Mouse (Mus musculus): ENCODE measurements around the gene Drd5.
A peak's percentile ranks its signal among the peaks of the same experiment; 100 is the strongest.

The Drd5 gene

DNA sequence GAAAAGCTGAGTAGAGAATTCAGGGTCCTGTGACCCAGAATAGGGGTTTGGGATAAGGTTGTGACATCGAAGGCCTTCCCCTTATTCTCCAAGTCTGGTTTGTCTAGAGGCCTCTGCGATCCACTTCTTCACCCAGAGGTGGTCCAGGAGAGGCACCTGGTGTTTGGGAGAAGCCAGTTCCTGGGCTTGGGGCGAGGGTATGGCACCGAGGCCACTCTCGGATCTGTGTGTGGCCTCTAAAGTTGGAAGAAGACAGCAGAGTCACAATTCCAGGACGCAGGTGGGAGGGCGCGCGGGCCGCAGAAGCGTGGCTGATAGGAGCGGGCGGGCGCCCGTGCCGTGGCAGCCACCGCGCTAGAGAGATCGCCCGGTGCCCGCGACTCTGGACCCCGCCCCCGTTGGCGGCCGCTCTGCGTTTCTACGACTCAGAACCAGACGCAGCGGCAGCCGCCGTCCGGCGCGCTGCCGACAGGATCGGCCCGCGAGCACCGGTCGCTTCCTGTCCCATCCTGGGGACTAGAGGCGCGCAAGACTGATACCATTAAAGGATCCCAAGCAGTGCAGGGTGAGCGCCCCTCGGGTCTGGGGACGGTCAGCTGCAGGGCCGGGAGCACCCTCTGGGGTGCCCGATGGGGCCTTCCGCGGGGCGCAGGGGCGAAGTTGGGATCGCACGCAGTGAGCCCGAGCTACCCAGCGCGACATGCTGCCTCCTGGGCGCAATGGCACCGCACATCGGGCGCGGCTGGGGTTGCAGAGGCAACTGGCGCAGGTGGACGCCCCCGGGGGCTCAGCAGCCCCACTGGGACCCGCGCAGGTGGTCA, at the start of gene Drd5:
TSS of gene Drd5 (plus strand) at position 402 of the 821 bp plus-strand sequence.
- no peak for DNase-seq

- DNase-seq, result no peak
Measured at GRCm38 (mm10) chr5:38270942-38271341, 48.2 kb upstream of the Drd5 start.

GRCm38 (mm10) chr5:38273831-38274230, 45.3 kb upstream of the Drd5 start:
- DNase-seq, result no peak

DNA sequence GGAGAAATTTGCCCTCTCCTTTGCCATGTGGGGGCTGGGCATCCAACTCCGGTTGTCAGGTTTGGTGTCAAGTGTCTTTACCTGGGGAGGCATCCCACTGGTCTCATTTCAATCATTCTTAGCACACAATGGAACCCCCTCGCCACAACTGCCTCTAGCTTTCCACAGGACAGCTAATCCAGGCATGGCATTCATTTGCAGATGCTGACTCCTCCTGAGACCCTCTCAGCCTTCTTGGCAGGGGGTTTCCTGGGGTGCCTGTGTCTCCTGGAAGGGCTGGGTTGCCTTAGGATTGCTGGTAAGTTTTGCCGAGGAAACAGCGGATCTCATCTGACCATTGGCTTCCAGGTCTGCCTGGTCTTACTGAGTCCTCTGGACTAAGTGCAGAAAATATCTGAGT, 43.4 kb upstream of the Drd5 start, which contains the start of gene Otop1:
TSS of gene Otop1 (plus strand) at position 202 of the 400 bp plus-strand sequence.
- DNase-seq, result no peak

DNA sequence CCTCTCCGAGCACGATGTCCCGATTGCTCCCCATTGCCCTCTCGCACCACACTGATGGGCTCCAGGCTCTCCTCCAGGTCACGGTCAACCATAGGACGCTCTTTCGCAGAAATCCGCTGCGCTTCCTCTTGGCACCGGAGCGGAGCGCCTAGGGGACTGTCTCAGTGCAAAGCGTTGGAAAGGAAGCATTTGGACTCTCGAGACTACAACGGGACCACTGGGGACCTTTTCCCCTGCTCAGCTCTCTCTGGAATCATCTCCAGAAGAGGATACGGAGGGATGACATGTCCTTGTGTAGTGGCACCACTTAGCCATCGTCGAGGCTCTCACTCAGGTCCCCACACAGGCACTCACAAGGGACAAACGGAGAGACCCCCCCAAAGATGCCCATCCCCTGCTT, 42.7 kb upstream of the Drd5 start:
- no peak for DNase-seq

GRCm38 (mm10) chr5:38277098-38277866, 41.9 kb upstream of the Drd5 start:
- DNase-seq, result no peak

DNA sequence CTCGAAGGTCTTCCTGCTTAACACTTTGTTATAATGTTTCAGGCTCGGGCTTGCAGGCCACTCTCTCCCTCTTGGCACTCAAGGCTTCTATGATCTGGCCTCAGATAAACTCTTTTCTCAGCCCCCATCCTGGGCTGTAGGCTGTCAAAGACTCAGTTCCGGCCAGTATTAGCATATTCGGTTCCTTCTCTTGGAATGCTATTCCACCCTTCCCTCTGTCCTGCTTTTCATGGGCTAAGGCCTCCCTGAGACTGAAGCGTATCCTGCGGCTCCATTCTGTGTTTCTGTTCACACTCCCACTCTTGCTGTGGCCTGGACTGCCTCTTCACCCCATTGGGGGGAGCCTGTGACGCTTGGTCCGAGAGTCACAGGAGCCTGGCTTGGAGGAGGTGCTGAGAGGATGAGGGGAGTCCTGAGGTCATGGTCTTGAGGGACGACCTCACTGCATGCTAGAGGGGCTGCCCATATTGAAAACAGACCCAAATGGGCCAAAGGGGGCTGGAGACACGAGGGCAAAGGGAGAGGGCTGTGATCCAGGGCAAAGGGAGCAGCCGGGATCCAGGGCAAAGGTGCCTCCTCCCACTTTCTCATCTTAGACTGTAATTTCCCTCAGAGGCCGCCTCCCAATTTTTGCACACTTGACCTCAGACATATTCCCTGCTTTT, 41.1 kb upstream of the Drd5 start:
- DNase-seq, result no peak

GRCm38 (mm10) chr5:38280075-38280474, 39.1 kb upstream of the Drd5 start:
- no peak for DNase-seq

- no peak for DNase-seq
Measured at GRCm38 (mm10) chr5:38285724-38286123, 33.4 kb upstream of the Drd5 start.

DNA sequence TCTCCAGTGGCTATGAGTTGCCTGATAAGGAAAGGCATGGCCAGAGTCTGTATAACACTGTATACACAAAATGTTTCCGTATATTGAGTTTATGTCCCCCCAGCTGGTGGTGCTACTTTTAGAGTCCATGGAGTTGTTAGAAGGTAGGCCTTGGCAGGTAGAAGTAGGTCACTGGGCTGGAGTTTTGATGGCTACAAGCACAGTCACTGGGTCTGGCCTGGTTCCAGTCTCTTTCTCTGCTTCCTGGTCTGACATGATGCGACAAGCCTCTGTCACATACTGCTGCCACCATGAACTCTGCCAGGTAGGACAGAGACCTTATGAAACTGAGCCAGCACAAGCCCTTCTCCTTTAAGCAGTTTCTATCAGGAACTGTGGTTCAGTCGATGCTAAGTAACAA, 30.7 kb upstream of the Drd5 start:
- no peak for DNase-seq

- no peak for DNase-seq
Measured at GRCm38 (mm10) chr5:38301761-38302411, 17.3 kb upstream of the Drd5 start.

GRCm38 (mm10) chr5:38302651-38303050, 16.5 kb upstream of the Drd5 start:
- no peak for DNase-seq

DNA sequence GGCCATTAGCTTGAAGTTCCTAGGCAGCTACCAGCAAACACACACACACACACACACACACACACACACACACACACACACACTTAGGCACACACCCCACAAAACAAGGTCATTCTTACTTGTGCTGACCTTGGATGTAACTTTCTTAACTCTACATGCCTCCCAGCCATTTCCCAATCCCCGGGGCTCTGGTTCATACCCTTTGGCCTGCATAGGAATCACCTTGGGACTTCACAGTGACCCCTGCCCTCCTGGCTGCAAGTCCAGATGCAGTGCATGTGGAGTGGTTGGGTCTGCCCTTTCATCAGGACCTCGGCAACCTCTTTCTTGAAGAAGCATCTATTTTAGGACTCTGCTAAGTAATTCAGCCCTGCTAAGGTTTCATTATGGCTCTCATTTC, 13.9 kb upstream of the Drd5 start:
- DNase-seq, result no peak

- peak; percentile 81 for DNase-seq
Measured at GRCm38 (mm10) chr5:38307255-38308101, 11.7 kb upstream of the Drd5 start.

DNA sequence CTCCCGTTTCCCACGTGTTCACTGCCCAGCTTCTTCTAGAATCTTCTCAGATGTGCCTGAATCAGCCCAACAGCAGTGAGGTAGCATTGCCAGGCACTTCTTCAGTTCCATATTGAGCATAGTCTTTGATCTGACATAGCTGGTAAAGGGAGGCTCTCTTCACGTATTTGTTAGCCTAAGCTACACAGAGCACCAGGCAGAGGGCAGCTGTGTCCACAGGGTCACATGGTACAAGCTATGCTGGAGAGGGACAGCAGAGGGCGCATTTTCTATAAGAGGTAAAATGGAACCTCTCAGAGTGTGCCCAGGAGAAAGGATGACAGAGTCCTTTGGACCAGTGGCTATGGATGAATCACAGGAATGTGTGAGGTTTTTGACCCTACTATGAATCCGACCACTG, 10.3 kb upstream of the Drd5 start:
- peak; percentile 43 for DNase-seq

- DNase-seq, result no peak
Measured at GRCm38 (mm10) chr5:38309795-38310194, 9.4 kb upstream of the Drd5 start.

- DNase-seq, result no peak
Measured at GRCm38 (mm10) chr5:38333381-38333780, 14.2 kb downstream of the Drd5 start.

GRCm38 (mm10) chr5:38334582-38334981, 15.4 kb downstream of the Drd5 start:
- no peak for DNase-seq

DNA sequence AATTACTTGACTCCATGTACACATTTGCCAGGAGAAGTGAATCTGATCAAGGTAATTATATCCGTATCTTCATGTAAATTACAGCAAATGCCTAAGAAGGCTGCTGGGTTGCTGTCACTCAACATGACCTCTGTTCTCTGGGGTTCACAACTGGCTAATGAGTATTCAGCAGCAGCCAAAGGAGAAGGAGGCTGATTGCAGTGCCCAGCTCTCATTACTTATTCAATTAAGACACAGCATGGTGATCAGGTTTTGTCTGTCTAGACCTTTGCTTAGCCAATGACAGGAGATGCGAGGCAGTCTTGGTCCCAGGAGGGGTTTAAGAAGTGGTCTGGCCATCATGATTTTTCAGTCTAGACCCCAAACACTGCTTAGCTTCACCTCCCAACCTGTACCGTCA, 23.9 kb downstream of the Drd5 start:
- DNase-seq, result no peak

- DNase-seq, result no peak
Measured at GRCm38 (mm10) chr5:38346646-38347432, 27.7 kb downstream of the Drd5 start.

DNA sequence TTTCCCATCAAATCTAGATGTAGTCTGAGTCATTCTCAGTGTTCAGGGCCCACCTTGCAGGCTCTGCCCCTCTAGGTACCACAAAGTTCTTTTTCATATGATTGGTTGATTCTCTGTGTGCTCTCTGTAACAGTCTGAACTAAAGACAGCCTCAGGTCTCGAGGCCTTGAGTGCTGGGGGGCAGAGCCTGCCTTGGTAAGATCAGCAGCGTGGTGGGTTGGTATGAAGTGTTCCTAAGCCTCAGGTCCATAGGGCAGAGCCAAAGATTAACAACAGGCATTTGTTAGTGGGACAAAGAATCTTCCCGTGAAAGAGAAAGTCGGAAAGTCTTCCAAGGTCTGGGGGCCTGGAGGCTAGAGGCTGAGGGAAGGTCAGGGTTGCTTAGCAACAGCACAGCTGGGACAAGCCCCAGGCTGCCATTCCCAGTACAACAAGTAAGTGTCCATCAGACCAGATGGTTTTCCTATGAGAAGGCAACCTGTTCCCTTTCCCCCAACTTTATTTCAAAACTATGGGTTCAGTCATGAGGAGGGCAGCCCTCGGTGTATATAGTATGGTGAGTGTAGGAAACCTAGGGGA, 31.3 kb downstream of the Drd5 start:
- no peak for DNase-seq
